Comparison of ENCODE assay signal across 17 mouse cellular contexts in the genomic region with DNA sequence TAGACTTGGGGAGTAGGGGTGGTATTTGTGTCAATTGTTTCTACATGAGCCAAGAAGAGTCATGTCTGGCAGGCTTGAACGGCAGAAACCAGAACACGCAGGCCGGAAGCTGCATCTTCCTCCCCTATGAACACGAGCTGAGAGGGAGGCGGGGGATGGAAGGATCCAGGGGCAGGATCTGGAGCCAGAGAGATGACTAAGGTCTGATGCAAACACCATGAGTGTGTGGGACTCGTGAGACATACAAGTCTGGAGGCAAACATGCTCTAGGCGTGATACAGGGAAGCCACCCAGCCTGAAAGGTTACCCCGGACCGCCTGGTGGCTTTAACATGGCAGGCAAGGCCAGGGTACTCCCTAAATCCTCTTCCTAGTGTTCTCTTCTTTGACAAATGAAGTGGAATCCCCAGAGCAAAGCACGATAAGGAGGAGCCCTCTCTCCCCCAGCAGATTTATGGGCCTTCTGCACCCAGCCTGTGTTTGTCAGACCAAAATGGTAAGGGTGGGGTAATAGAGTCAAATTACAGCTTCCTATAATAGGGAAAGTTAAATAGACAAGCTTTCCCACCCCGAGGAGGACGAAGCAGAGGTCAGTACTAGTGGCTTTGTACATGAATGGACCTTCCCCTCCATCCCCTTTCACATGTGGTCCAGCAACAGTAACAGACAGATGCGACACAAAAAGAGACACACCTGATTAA.
A peak's percentile ranks its signal among the peaks of the same experiment; 100 is the strongest.
DNase-seq lines count a peak whose midpoint lies in the region; ATAC-seq lines count a peak whose summit lies in the region.
"Had no signal": no experiment of that assay in that cellular context is flagged by ENCODE, and none has a peak within 500 bp of the region (broad histone marks: within the 10 kb centered on the region; RNA-seq: fewer than 3 reads in every experiment).

No protein-coding gene starts in this region.

- H3K36me3 ChIP-seq in hindbrain, embryonic 11.5 days (ENCODE audit: control insufficient read depth, insufficient read depth, low read length) = no peaks in the 10 kb centered on the region
- H3K36me3 ChIP-seq in hindbrain, embryonic 12.5 days = no peaks in the 10 kb centered on the region
- H3K36me3 ChIP-seq in hindbrain, embryonic 16.5 days (ENCODE audit: control insufficient read depth, insufficient read depth, low read length) = no peaks in the 10 kb centered on the region
- H3K36me3 ChIP-seq: embryonic facial prominence, embryonic 13.5 days; heart, embryonic 13.5 days; liver, embryonic 15.5 days; neural tube, embryonic 13.5 days had no signal

- H3K9me3 ChIP-seq in hindbrain, embryonic 11.5 days (ENCODE audit: control insufficient read depth, low read length) = no peaks in the 10 kb centered on the region
- H3K9me3 ChIP-seq in hindbrain, embryonic 12.5 days (replicated peaks) = no peaks in the 10 kb centered on the region
- no peaks in the 10 kb centered on the region for H3K9me3 ChIP-seq in hindbrain, embryonic 16.5 days (ENCODE audit: control insufficient read depth, low read length)
- H3K9me3 ChIP-seq: embryonic facial prominence, embryonic 13.5 days; heart, embryonic 13.5 days; liver, embryonic 15.5 days had no signal

- WGBS in hindbrain, embryonic 11.5 days = 59% methylated on average over 13 of the region's 13 CpGs
- WGBS in hindbrain, embryonic 12.5 days = 66% methylated on average over 13 of the region's 13 CpGs
- 61% methylated on average over 13 of the region's 13 CpGs for WGBS in hindbrain, embryonic 16.5 days

- peak; percentile 59 for DNase-seq in embryo, embryonic 10 days (ENCODE audit: low spot score)
- DNase-seq in embryo, embryonic 11 days = no peak
- DNase-seq in hindbrain, embryonic 11.5 days (ENCODE audit: low spot score) = no peak
- DNase-seq in right cerebral cortex, adult 2 months (ENCODE audit: low spot score in 2 of 2) = peak; percentile 40 to 50
- no peak for DNase-seq in right cerebral cortex, postnatal 10 days (ENCODE audit: low spot score in 2 of 2)
- peak; percentile 63 for DNase-seq in skeletal muscle tissue, adult 2 months (ENCODE audit: low read depth, low spot score)
- DNase-seq: adrenal gland, postnatal 10 days; cerebellum, adult 11 months; spleen, adult 18-20 months; thymus, postnatal 25 days had no signal

- H3K4me3 ChIP-seq in hindbrain, embryonic 11.5 days (ENCODE audit: low read depth, low read length) = no peak overlapping the region
- no peak overlapping the region for H3K4me3 ChIP-seq in hindbrain, embryonic 12.5 days
- no peak overlapping the region for H3K4me3 ChIP-seq in hindbrain, embryonic 16.5 days (ENCODE audit: low read length)
- H3K4me3 ChIP-seq: embryonic facial prominence, embryonic 13.5 days; heart, embryonic 13.5 days; liver, embryonic 15.5 days; neural tube, embryonic 13.5 days had no signal

- no peak overlapping the region for H3K4me2 ChIP-seq in hindbrain, embryonic 11.5 days (replicated peaks; ENCODE audit: low read depth, low read length)
- H3K4me2 ChIP-seq in hindbrain, embryonic 12.5 days (replicated peaks) = no peak overlapping the region
- H3K4me2 ChIP-seq in hindbrain, embryonic 16.5 days (ENCODE audit: low read length) = no peak overlapping the region
- H3K4me2 ChIP-seq: embryonic facial prominence, embryonic 13.5 days; heart, embryonic 13.5 days; liver, embryonic 15.5 days; neural tube, embryonic 13.5 days had no signal

- no peaks in the 10 kb centered on the region for H3K27me3 ChIP-seq in hindbrain, embryonic 11.5 days (ENCODE audit: control insufficient read depth, insufficient read depth, low read length)
- no peaks in the 10 kb centered on the region for H3K27me3 ChIP-seq in hindbrain, embryonic 12.5 days
- H3K27me3 ChIP-seq in hindbrain, embryonic 16.5 days (replicated peaks; ENCODE audit: control insufficient read depth, insufficient read depth, low read length) = no peaks in the 10 kb centered on the region
- H3K27me3 ChIP-seq: embryonic facial prominence, embryonic 13.5 days; heart, embryonic 13.5 days; liver, embryonic 15.5 days; neural tube, embryonic 13.5 days had no signal

- 0 out of 2 replicates have a peak, but pooled peaks have one; percentile 22 for ATAC-seq in hindbrain, embryonic 11.5 days (ENCODE audit: low FRiP score)
- no peak for ATAC-seq in hindbrain, embryonic 12.5 days (ENCODE audit: low FRiP score)
- ATAC-seq in hindbrain, embryonic 16.5 days = no peak
- ATAC-seq: intestine, embryonic 16.5 days had no signal

- no peak overlapping the region for H3K9ac ChIP-seq in hindbrain, embryonic 11.5 days (ENCODE audit: low read depth, low read length)
- no peak overlapping the region for H3K9ac ChIP-seq in hindbrain, embryonic 12.5 days
- no peak overlapping the region for H3K9ac ChIP-seq in hindbrain, embryonic 16.5 days (ENCODE audit: low read depth, low read length)
- H3K9ac ChIP-seq: embryonic facial prominence, embryonic 13.5 days; heart, embryonic 13.5 days; liver, embryonic 15.5 days; neural tube, embryonic 13.5 days had no signal

- no peaks in the 10 kb centered on the region for H3K4me1 ChIP-seq in hindbrain, embryonic 11.5 days (replicated peaks; ENCODE audit: control insufficient read depth, insufficient read depth, low read length)
- H3K4me1 ChIP-seq in hindbrain, embryonic 12.5 days = no peaks in the 10 kb centered on the region; the same call in 1 of the 2 replicates
- no peaks in the 10 kb centered on the region for H3K4me1 ChIP-seq in hindbrain, embryonic 16.5 days (ENCODE audit: control insufficient read depth, insufficient read depth, low read depth, low read length)
- H3K4me1 ChIP-seq: liver, embryonic 15.5 days; neural tube, embryonic 13.5 days had no signal

- no peak overlapping the region for H3K27ac ChIP-seq in hindbrain, embryonic 11.5 days (ENCODE audit: low read depth, low read length)
- no peak overlapping the region for H3K27ac ChIP-seq in hindbrain, embryonic 12.5 days
- no peak overlapping the region for H3K27ac ChIP-seq in hindbrain, embryonic 16.5 days (ENCODE audit: low read depth, low read length)
- H3K27ac ChIP-seq: embryonic facial prominence, embryonic 13.5 days; heart, embryonic 13.5 days; liver, embryonic 15.5 days; neural tube, embryonic 13.5 days had no signal

Comparison
In these comparisons a context has a peak if more than half of its experiments do, and no peak if none do; other contexts are left out.
1. DNase-seq: peak in embryo, embryonic 10 days (single experiment), right cerebral cortex, adult 2 months (2 of 2) and skeletal muscle tissue, adult 2 months (single experiment); none in embryo, embryonic 11 days (single experiment), hindbrain, embryonic 11.5 days (single experiment) and right cerebral cortex, postnatal 10 days (0 of 2).